Mouse (Mus musculus) small intestine, adult 2 months (tissue): Measurements from ENCODE around the gene Rnase9. TPM values are rescaled to one million over a fixed set of nuclear protein-coding genes. Genes with fewer than 3 reads are reported as not detected.

ENCODE experiments used
- H3K27ac ChIP-seq: fragments of 200-500 bp; 2 replicates; pipeline ENCODE4 v1.5.1; 2012; ENCODE audit warnings: low read depth, low read length, control low read depth, inconsistent platforms; ENCODE audit not compliant: insufficient read depth
- H3K27me3 ChIP-seq: fragments of 200-500 bp; 2 replicates; pipeline ENCODE4 v1.6.1; 2012; ENCODE audit warnings: mild to moderate bottlenecking, moderate library complexity, low read length, inconsistent platforms; ENCODE audit not compliant: control insufficient read depth, insufficient read depth
- H3K36me3 ChIP-seq: fragments of 200-500 bp; 2 replicates; pipeline ENCODE4 v1.6.1; 2012; ENCODE audit warnings: mild to moderate bottlenecking, low read length, control low read depth, inconsistent platforms; ENCODE audit not compliant: control insufficient read depth, insufficient read depth
- H3K4me1 ChIP-seq: fragments of 200-500 bp; 2 replicates; pipeline ENCODE4 v1.6.1; 2012; ENCODE audit warnings: low read length, inconsistent platforms, mixed read lengths; ENCODE audit not compliant: control insufficient read depth, insufficient read depth, insufficient read length
- H3K4me3 ChIP-seq: fragments of 200-500 bp; 2 replicates; pipeline ENCODE4 v1.5.1; 2012; ENCODE audit warnings: low read depth, mild to moderate bottlenecking, control low read depth, inconsistent platforms, low read length, moderate library complexity
- CTCF ChIP-seq: fragments of 200-500 bp; IDR thresholded peaks from 2 replicates; pipeline ENCODE4 v1.5.1; 2012; ENCODE audit warnings: low read depth, mild to moderate bottlenecking, control low read depth, inconsistent platforms, low read length, moderate library complexity, mixed read lengths; ENCODE audit not compliant: insufficient replicate concordance, insufficient read length; ENCODE audit errors: extremely low read depth
- POLR2A ChIP-seq: fragments of 200-500 bp; IDR thresholded peaks from 2 replicates; pipeline ENCODE4 v1.6.1; 2012; ENCODE audit warnings: low read depth, mild to moderate bottlenecking, control low read depth, inconsistent platforms, low read length, moderate library complexity
- WGBS: fragments of 180-500 bp; shearing (Covaris S2); methylation state at CpG from one replicate; pipeline ENCODE4 v1.1.7; 2018; 5-methylcytosine and 5-hydroxymethylcytosine counted together
- polyA plus RNA-seq: library from polyadenylated mRNA; depleted of rRNA; stranded (reverse); fragments of >200 nt; gene quantifications from 2 replicates; pipeline ENCODE4 v1.2.3, GENCODE M21; 2012; rRNA removed

Rnase9 gene
- polyA plus RNA-seq, 1 experiment, result not detected

DNA sequence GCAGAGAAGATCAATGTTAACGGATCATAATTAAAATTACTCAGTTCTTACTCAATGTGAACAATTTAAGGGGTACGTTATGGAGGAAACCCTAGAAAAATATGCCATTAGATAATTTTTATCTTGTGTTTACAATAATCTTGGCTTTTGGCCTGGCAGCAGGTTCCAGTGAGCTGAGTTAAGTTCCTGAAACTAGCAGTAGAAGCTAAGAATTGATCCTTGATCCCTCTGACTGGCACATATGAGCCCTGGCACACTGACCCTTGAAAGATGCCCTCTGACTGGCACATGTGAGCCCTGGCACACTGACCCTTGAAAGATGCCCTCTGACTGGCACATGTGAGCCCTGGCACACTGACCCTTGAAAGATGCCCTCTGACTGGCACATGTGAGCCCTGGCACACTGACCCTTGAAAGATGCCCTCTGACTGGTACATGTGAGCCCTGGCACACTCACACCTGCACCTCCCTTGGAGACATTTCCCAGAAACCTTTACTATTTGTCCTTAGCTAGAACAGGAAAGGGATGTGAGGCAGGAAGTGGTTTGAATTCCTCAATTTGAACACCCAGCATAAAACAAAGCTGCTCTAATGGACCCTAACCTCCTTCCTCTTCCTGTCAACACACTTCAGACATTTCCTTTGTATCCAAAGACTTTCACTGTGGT, 43.5 kb downstream of the Rnase9 start:
- 19% methylated on average over 2 of the region's 2 CpGs for WGBS
- H3K4me3 ChIP-seq, result no peak overlapping the region
- 0 out of 2 replicates have a peak overlapping the region, but pooled peaks have one; percentile 4 for H3K27ac ChIP-seq
- H3K27me3 ChIP-seq, result no peaks in the 10 kb centered on the region
- TF ChIP-seq CTCF (no peak), POLR2A (no peak)
- H3K36me3 ChIP-seq, result no peaks in the 10 kb centered on the region
- H3K4me1 ChIP-seq, result peaks cover 4% of the 10 kb centered on the region; the same call in 1 of the 2 replicates

DNA sequence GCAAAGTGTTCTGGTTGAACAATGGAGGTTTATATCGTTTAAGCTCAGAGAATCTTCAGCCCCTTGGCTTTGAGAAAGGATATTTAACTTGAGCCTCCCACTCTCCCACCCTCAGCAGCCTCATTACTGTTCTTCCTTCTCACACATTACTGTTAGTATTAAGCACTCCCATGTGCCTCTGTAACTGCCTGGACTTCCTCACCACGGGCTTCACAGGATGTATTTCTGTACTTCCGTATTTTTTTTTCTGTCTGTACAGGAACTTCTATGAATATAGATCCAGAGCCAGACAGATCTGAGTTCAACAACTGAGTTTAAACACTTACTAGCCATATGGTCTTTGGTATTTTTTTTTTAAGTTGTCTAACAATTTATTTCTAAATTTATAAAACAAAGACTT, 44.6 kb downstream of the Rnase9 start:
- WGBS, result 66% methylated on average over 3 of the region's 3 CpGs
- Histone ChIP-seq H3K27me3 (no peaks in the 10 kb centered on the region), H3K27ac (no peak overlapping the region; the same call in 1 of the 2 replicates)

DNA sequence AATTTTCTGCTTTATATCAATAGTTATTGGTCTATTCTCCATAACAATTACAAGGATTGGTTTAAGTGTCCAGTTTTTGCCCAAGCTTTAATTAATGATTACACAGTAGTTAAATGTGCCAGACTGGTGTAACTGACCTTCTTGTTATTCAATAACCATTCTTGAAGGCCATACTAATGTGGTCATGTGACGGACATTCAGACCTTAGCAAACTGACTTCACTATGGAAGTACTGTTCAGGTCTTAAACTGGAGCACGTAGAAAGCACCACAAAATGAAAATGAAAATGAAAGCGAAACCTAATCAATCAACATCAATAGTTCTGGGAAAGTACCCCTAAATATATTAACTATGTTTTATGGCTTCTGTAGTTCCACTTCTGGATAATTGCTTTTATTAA, 50.6 kb downstream of the Rnase9 start:
- TF ChIP-seq CTCF, result no peak
- no peak for TF ChIP-seq POLR2A
- WGBS, result 27% methylated on average over 3 of the region's 3 CpGs
- no peak overlapping the region for H3K27ac ChIP-seq
- H3K27me3 ChIP-seq, result no peaks in the 10 kb centered on the region
- no peak overlapping the region for H3K4me3 ChIP-seq
- no peaks in the 10 kb centered on the region for H3K36me3 ChIP-seq
- H3K4me1 ChIP-seq, result peaks cover 6% of the 10 kb centered on the region

More for the DNA sequence above, 44.6 kb downstream of the Rnase9 start:
- H3K36me3 ChIP-seq, result no peaks in the 10 kb centered on the region
- no peak overlapping the region for H3K4me3 ChIP-seq
- no peak for TF ChIP-seq POLR2A
- no peak for TF ChIP-seq CTCF
- peaks cover 4% of the 10 kb centered on the region; the same call in 1 of the 2 replicates for H3K4me1 ChIP-seq

Other genes with a start within 250 kb of the Rnase9 start
- gene Ccnb1ip1, start 234.1 kb downstream of the Rnase9 start, polyA plus RNA-seq, result not detected in 2 replicates
- 2.9 and 5.8 TPM in 2 replicates for gene Parp2, start 234.0 kb downstream of the Rnase9 start, polyA plus RNA-seq
- gene Tep1, start 171.3 kb downstream of the Rnase9 start, polyA plus RNA-seq, result 48.1 and 105 TPM in 2 replicates
- 0.29 and 1.7 TPM in 2 replicates for gene Klhl33, start 144.4 kb downstream of the Rnase9 start, polyA plus RNA-seq
- 65.0 and 97.3 TPM in 2 replicates for gene Osgep, start 117.0 kb downstream of the Rnase9 start, polyA plus RNA-seq
- gene Apex1, start 116.9 kb downstream of the Rnase9 start, polyA plus RNA-seq, result 9.6 and 20.0 TPM in 2 replicates
- gene Pip4p1, start 111.0 kb downstream of the Rnase9 start, polyA plus RNA-seq, result 50.9 and 93.1 TPM in 2 replicates
- gene Pnp, start 110.8 kb downstream of the Rnase9 start, polyA plus RNA-seq, result 59.2 and 116 TPM in 2 replicates
- gene Gm49342, start 97.4 kb downstream of the Rnase9 start, polyA plus RNA-seq, result not detected in 2 replicates
- 63.7 and 87.2 TPM in 2 replicates for gene Pnp2, start 85.9 kb downstream of the Rnase9 start, polyA plus RNA-seq
- not detected in 2 replicates for gene Rnase10, start 34.1 kb downstream of the Rnase9 start, polyA plus RNA-seq
- not detected in 2 replicates for gene Rnase11, start 8.3 kb upstream of the Rnase9 start, polyA plus RNA-seq
- gene Rnase12, start 15.8 kb upstream of the Rnase9 start, polyA plus RNA-seq, result not detected in 2 replicates
- 0.01 TPM in 1 of 2 replicates, not detected in the other for gene Olfr750, start 32.6 kb upstream of the Rnase9 start, polyA plus RNA-seq
- gene Rnase4, start 49.2 kb upstream of the Rnase9 start, polyA plus RNA-seq, result 120 and 130 TPM in 2 replicates
- gene Ang, start 49.3 kb upstream of the Rnase9 start, polyA plus RNA-seq, result 21.1 and 27.1 TPM in 2 replicates
- gene Eddm3b, start 72.6 kb upstream of the Rnase9 start, polyA plus RNA-seq, result not detected in 2 replicates
- 9.7 and 15.0 TPM in 2 replicates for gene Rnase6, start 82.0 kb upstream of the Rnase9 start, polyA plus RNA-seq
- gene Rnase1, start 104.9 kb upstream of the Rnase9 start, polyA plus RNA-seq, result 47.1 and 6,983 TPM in 2 replicates
- not detected in 2 replicates for gene Rnase2b, start 120.4 kb upstream of the Rnase9 start, polyA plus RNA-seq
- not detected in 2 replicates for gene Ang2, start 157.3 kb upstream of the Rnase9 start, polyA plus RNA-seq
- not detected in 2 replicates for gene Ear14, start 161.5 kb upstream of the Rnase9 start, polyA plus RNA-seq
- gene Rnase2a, start 214.2 kb upstream of the Rnase9 start, polyA plus RNA-seq, result not detected in 2 replicates